Mouse (Mus musculus) lung, postnatal 0 days (tissue): Measurements from ENCODE around the gene H13.

Source experiments
- CTCF ChIP-seq: IDR thresholded peaks from 2 replicates; pipeline ENCODE4 v1.5.1; 2016; ENCODE audit warnings: antibody characterized with exemption, mild to moderate bottlenecking
- EP300 ChIP-seq: IDR thresholded peaks from 2 replicates; pipeline ENCODE4 v1.6.1; 2016; ENCODE audit warnings: antibody characterized with exemption, mild to moderate bottlenecking, control low read depth

DNA sequence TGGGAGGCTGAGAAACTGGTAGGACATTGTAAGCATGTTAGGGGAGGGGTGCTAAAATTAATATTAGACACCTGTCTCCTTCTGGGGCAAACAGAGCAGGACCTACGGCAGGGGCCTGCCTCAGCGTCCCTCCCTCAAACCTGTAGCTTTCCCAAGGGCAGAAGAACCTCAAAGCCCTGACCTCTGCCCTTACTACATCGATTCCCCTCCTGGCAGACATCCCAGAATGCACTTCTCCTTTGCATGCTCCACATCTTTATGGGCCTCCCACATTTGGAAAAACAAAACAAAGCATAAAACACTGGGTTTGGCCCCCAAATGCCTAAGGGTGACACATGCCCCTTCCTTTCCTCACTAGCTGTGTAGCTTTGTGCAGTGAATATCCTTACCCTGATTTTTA, 40.0 kb upstream of the H13 start:
- TF ChIP-seq CTCF (no peak), EP300 (no peak)
